Mouse (Mus musculus): ENCODE results near the gene Rec8. TPM values are rescaled to one million over a fixed set of nuclear protein-coding genes. Genes with fewer than 3 reads are reported as not detected.

Gene Rec8
- polyA plus RNA-seq, 1 experiment from 2014 or later = 17.5 TPM

- peaks cover 18% of the 10 kb centered on the region for H3K4me1 ChIP-seq (replicated peaks)
- H3K4me3 ChIP-seq = peak overlapping the region; percentile 93
- H3K27ac ChIP-seq (ENCODE audit: poor library complexity, severe bottlenecking) = peak overlapping the region; percentile 44; the same call in 1 of the 2 replicates
- no peaks in the 10 kb centered on the region for H3K27me3 ChIP-seq (replicated peaks)
- H3K9ac ChIP-seq = peak overlapping the region; percentile 73
- H3K9me3 ChIP-seq (replicated peaks) = no peaks in the 10 kb centered on the region
- WGBS = 71% methylated on average over 7 of the region's 7 CpGs
- no peak for ATAC-seq (ENCODE audit: insufficient number of reproducible peaks, low FRiP score)
- H3K36me3 ChIP-seq = peaks cover 42% of the 10 kb centered on the region
- peak overlapping the region; percentile 97 for H3K4me2 ChIP-seq
Observed at GRCm38 (mm10) chr14:55672741-55673060, 54.9 kb downstream of the Rec8 start.

Other genes starting within 250 kb of the Rec8 start
- gene Dhrs4, start 139.3 kb upstream of the Rec8 start, polyA plus RNA-seq (2016; fragmentation: Nextera tagmentation; extraction: Ambion mirVana) = 63.3 and 64.5 TPM in 2 replicates
- gene Carmil3, start 127.4 kb upstream of the Rec8 start, polyA plus RNA-seq (2016; fragmentation: Nextera tagmentation; extraction: Ambion mirVana) = 2.4 and 2.6 TPM in 2 replicates
- gene Cpne6, start 107.6 kb upstream of the Rec8 start, polyA plus RNA-seq (2016; fragmentation: Nextera tagmentation; extraction: Ambion mirVana) = 0.30 and 0.59 TPM in 2 replicates
- gene Nrl, start 93.1 kb upstream of the Rec8 start, polyA plus RNA-seq (2016; fragmentation: Nextera tagmentation; extraction: Ambion mirVana) = not detected in 2 replicates
- 38.8 and 43.0 TPM in 2 replicates for gene Pck2, start 77.8 kb upstream of the Rec8 start, polyA plus RNA-seq (2016; fragmentation: Nextera tagmentation; extraction: Ambion mirVana)
- gene Dcaf11, start 58.0 kb upstream of the Rec8 start, polyA plus RNA-seq (2016; fragmentation: Nextera tagmentation; extraction: Ambion mirVana) = 73.2 and 78.7 TPM in 2 replicates
- 0.96 TPM in 1 of 2 replicates, not detected in the other for gene A730061H03Rik, start 57.6 kb upstream of the Rec8 start, polyA plus RNA-seq (2016; fragmentation: Nextera tagmentation; extraction: Ambion mirVana)
- gene Fitm1, start 42.4 kb upstream of the Rec8 start, polyA plus RNA-seq (2016; fragmentation: Nextera tagmentation; extraction: Ambion mirVana) = 114 and 118 TPM in 2 replicates
- 211 and 212 TPM in 2 replicates for gene Psme1, start 39.9 kb upstream of the Rec8 start, polyA plus RNA-seq (2016; fragmentation: Nextera tagmentation; extraction: Ambion mirVana)
- gene Emc9, start 32.7 kb upstream of the Rec8 start, polyA plus RNA-seq (2016; fragmentation: Nextera tagmentation; extraction: Ambion mirVana) = 16.3 and 21.5 TPM in 2 replicates
- gene Psme2, start 26.9 kb upstream of the Rec8 start, polyA plus RNA-seq (2016; fragmentation: Nextera tagmentation; extraction: Ambion mirVana) = 200 and 213 TPM in 2 replicates
- 16.4 and 16.8 TPM in 2 replicates for gene Rnf31, start 26.3 kb upstream of the Rec8 start, polyA plus RNA-seq (2016; fragmentation: Nextera tagmentation; extraction: Ambion mirVana)
- 8.7 and 9.4 TPM in 2 replicates for gene Irf9, start 14.5 kb upstream of the Rec8 start, polyA plus RNA-seq (2016; fragmentation: Nextera tagmentation; extraction: Ambion mirVana)
- gene Ipo4, start 17.9 kb downstream of the Rec8 start, polyA plus RNA-seq (2016; fragmentation: Nextera tagmentation; extraction: Ambion mirVana) = 66.1 and 68.4 TPM in 2 replicates
- gene Gm49378, start 19.9 kb downstream of the Rec8 start, polyA plus RNA-seq (2016; fragmentation: Nextera tagmentation; extraction: Ambion mirVana) = 3.4 and 5.2 TPM in 2 replicates
- gene Tm9sf1, start 25.8 kb downstream of the Rec8 start, polyA plus RNA-seq (2016; fragmentation: Nextera tagmentation; extraction: Ambion mirVana) = 86.2 and 92.6 TPM in 2 replicates
- 0.45 and 0.60 TPM in 2 replicates for gene Tssk4, start 32.1 kb downstream of the Rec8 start, polyA plus RNA-seq (2016; fragmentation: Nextera tagmentation; extraction: Ambion mirVana)
- gene Mdp1, start 42.5 kb downstream of the Rec8 start, polyA plus RNA-seq (2016; fragmentation: Nextera tagmentation; extraction: Ambion mirVana) = 74.1 and 76.7 TPM in 2 replicates
- 39.8 and 44.6 TPM in 2 replicates for gene Gmpr2, start 53.9 kb downstream of the Rec8 start, polyA plus RNA-seq (2016; fragmentation: Nextera tagmentation; extraction: Ambion mirVana)
- 457 and 491 TPM in 2 replicates for gene Nedd8, start 54.1 kb downstream of the Rec8 start, polyA plus RNA-seq (2016; fragmentation: Nextera tagmentation; extraction: Ambion mirVana)
- 36.1 and 37.6 TPM in 2 replicates for gene Tinf2, start 63.8 kb downstream of the Rec8 start, polyA plus RNA-seq (2016; fragmentation: Nextera tagmentation; extraction: Ambion mirVana)
- 0.27 and 0.70 TPM in 2 replicates for gene Tgm1, start 95.9 kb downstream of the Rec8 start, polyA plus RNA-seq (2016; fragmentation: Nextera tagmentation; extraction: Ambion mirVana)
- gene Rabggta, start 104.2 kb downstream of the Rec8 start, polyA plus RNA-seq (2016; fragmentation: Nextera tagmentation; extraction: Ambion mirVana) = 20.9 and 24.4 TPM in 2 replicates
- 59.2 and 60.8 TPM in 2 replicates for gene Dhrs1, start 127.7 kb downstream of the Rec8 start, polyA plus RNA-seq (2016; fragmentation: Nextera tagmentation; extraction: Ambion mirVana)
- 27.7 and 30.6 TPM in 2 replicates for gene Nop9, start 127.7 kb downstream of the Rec8 start, polyA plus RNA-seq (2016; fragmentation: Nextera tagmentation; extraction: Ambion mirVana)
- 1.0 and 1.2 TPM in 2 replicates for gene Cideb, start 140.4 kb downstream of the Rec8 start, polyA plus RNA-seq (2016; fragmentation: Nextera tagmentation; extraction: Ambion mirVana)
- gene Ltb4r2, start 143.4 kb downstream of the Rec8 start, polyA plus RNA-seq (2016; fragmentation: Nextera tagmentation; extraction: Ambion mirVana) = 0.49 and 0.54 TPM in 2 replicates
- 0.49 and 0.76 TPM in 2 replicates for gene Ltb4r1, start 147.9 kb downstream of the Rec8 start, polyA plus RNA-seq (2016; fragmentation: Nextera tagmentation; extraction: Ambion mirVana)
- 24.4 and 26.2 TPM in 2 replicates for gene Adcy4, start 166.1 kb downstream of the Rec8 start, polyA plus RNA-seq (2016; fragmentation: Nextera tagmentation; extraction: Ambion mirVana)
- 19.7 and 20.3 TPM in 2 replicates for gene Ripk3, start 170.8 kb downstream of the Rec8 start, polyA plus RNA-seq (2016; fragmentation: Nextera tagmentation; extraction: Ambion mirVana)
- 17.5 and 18.6 TPM in 2 replicates for gene Nfatc4, start 205.1 kb downstream of the Rec8 start, polyA plus RNA-seq (2016; fragmentation: Nextera tagmentation; extraction: Ambion mirVana)
- gene Nynrin, start 236.0 kb downstream of the Rec8 start, polyA plus RNA-seq (2016; fragmentation: Nextera tagmentation; extraction: Ambion mirVana) = 33.3 and 38.2 TPM in 2 replicates